Mouse (Mus musculus) embryo, embryonic 11.5 days (tissue): Measurements from ENCODE around the gene Bckdhb.
"Not testable (repeated sequence)": the region's sequence is repeated elsewhere in the genome, so short reads cannot be mapped to it uniquely, and the experiment has no call there.

ENCODE experiments used
- DNase-seq: peaks from one replicate; pipeline ENCODE4 v3.0.0-alpha.2; 2012; ENCODE audit warnings: low read depth, low spot score

Bckdhb gene

DNA sequence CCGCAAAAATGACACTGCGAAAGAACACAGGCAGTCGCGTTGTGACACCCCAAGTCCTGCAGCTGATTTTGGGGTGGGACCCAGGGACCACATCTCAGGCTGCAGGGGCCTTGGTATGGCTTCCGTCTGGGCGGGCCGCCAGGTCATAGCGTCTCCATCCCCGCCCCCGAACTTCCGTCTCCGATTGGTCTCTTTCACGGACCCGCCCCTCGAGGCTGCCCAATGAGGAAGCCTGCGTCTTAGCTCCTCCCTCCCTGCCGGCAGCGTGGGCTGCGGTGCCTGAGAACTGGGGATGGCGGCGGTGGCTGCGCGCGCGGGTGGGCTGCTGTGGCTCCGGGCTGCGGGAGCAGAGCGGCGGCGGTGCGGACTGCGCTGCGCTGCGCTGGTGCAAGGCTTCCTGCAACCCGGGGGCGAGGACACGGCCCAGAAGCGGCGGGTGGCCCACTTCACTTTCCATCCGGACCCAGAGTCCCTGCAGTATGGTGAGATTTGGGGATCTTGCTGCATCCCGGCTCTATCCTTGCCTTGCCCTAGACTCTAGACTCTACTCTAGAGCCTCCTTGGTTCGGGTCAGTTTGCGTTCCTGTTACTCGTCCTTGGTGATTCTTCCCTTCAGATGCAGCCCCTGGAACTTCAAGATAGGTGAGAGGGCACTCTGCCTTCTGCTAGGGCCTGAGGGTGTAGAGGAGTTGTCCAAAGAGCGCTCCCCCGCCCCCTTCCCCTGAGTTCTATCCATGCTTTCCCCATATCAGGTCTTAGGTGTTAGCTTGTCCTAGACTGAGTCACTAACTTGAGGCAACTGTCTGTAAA lies at the start of gene Bckdhb:
TSS of gene Bckdhb (plus strand) at position 268 of the 810 bp plus-strand sequence.
- peak; percentile 90 for DNase-seq

DNA sequence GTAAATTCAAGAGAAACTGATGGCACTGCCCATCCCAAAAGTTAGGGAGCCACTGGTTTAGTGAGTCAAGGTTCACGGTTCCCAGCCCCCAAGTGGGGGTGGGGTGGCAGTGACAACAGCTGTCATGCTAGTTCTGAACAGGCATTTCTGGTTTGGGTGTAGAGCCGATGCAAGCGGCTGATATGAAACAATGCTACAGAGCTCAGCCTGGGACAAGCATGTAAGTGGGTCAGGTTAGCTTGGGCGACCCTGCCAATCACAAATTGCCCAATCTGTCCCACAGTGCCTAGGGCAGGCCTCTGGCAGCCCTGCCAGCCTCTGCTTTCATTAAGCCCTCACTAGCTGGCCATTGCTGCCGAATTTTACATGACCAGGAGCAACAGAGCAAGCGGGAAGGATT lies 42.8 kb upstream of the Bckdhb start:
- no peak for DNase-seq

DNA sequence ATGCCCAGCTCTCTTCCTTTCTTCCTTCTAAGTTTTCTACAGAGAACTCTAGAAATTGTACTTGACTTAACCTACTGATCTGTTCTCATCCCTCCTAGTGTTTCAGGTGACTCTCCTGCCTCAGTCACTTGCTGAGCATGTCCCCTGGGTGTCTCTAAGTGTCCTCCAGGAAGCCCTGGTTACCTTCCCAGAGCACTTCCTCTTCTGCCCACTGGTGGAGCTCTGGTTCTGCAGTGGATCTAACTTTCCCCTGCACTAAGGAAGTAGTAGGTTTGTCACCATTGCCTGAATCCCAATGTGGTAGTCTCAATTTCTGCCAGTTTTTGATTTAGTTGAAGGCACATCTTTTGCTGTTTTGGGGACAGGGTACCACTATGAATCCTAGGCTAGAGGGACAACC lies 38.8 kb upstream of the Bckdhb start:
- DNase-seq: no peak

DNA sequence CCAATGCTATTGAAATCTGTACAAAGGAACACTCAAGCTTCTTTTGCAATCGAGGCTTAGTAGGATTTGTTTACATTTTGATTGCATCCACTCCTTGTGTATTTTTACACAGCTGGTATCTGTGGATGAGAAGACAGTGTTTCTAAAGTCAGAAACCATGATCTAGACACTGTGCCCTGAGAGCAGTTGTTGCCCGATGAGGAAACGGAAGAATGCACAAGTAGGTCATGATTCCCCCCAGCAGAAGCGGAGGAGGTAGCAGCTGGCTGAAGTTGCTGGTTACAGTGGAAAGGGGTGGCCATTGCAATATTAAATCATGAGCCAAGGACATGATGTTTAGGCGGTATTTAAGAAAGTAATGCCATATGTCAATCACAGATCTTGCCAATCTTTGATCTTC lies 36.7 kb upstream of the Bckdhb start:
- DNase-seq: no peak

DNA sequence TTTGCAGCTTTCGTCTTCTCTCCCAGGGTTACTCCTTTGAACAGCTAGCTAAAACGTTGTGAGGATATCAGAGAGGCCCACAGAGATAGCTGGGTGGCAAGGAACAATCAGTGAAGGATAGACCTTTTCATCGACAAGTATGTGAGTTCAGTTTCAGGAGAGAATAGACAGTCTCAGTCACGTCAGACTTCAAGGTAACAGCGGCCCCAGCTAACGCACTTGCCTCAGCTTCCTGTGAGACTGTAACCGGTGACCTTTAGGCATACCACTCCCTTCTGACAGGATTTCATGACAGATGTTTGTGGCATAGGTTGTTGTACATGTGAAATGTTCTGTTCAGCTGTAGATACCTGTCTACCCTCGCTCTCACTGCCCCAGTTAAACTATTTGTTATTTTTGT lies 31.9 kb upstream of the Bckdhb start:
- DNase-seq: no peak

DNA sequence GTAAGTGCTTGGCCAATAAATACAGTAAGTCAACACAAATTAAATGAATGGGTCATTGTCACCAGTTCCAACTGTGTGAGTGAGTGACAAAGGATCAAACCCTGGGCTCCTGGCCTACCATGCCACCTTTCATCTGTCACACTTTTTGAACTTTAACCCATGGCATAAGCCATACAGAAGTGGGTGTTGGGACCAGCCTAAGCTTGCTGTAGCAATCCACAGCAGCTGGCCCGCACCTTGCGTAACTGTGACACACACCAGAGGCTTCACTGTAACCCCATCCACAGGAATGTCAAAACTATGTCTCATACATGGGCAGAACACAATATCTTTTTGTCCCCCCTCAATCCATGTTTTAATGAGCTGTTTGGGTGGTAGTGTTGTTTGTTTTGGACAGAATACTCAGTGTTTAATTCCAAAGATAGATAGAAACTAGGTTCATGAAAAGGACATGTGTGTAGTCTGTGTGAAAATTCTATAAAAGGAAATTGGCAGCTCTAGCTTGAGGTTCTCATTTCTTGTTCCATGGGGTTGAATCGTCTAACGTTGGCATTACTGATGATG lies 31.1 kb upstream of the Bckdhb start:
- DNase-seq: no peak

DNA sequence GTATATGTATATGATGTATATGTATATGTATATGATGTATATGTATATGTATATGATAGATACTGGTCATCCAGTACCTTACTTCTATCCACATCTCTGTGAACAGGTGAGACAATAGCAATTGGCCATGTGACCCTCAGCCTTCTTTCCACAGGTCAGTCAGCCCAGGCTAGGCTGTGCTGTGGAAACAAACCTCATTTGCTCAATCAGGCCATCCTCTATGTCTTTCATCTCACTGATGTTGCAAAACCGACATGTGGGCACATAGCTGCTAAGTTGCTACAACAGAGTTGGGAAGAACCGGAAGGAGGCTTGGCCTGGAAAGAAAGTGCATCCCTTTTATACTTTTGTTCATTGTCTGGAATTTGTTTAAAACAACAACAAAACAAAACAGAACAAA lies 22.9 kb upstream of the Bckdhb start:
- DNase-seq: no peak

DNA sequence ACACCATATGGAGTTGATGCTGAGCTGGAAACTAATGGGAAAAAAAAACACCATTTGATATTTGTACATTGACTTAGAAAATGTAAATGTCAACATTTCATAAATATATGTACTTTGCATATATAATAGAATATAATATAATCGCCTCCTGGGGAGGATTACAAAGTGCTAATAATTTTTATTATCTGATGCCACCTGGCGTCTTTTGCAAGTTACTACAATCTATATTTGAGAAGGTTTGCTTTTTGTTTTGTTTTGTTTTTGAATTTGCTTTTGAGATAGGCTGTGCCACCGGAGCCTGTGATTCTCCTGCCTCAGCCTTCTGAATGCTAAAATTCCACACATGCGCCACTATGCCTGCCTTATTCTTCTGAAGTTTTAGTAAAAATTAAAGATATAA lies 19.1 kb upstream of the Bckdhb start:
- no peak for DNase-seq

DNA sequence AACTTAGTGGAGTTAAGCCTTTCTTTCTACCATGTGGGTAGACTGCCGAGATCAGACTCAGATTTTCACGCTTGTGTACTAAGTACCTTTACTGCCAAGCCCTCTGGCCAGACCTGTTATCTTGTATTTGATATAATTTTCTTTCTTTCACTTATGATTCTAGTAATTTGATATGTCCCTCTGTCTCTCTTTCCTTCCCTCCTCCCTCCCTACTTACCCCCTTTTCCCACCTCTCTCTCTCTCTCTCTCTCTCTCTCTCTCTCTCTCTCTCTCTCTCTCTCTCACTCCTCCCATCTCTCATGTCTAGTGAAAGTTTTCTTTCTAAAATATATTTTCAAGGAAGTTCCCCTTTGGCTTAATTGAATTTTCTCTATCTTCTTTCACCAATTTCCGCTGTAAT lies 17.9 kb upstream of the Bckdhb start:
- no peak for DNase-seq

DNA sequence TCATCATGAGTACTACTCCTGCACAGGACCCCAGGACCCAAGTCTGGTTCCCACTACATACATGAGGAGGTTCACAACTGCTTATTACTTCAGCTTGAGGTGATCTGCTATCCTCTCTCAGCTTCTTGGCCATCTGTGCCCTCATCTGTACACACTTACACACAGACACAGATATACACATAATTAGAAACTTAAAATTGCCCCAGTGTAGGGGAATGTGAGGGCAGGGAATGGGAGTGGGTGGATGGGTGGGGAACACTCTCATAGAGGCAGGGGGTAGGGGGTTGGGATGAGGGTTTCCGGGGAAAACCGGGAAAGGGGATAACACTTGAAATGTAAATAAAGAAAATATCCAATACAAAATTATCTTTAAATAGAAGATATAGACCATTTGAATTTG lies 15.1 kb upstream of the Bckdhb start:
- no peak for DNase-seq

DNA sequence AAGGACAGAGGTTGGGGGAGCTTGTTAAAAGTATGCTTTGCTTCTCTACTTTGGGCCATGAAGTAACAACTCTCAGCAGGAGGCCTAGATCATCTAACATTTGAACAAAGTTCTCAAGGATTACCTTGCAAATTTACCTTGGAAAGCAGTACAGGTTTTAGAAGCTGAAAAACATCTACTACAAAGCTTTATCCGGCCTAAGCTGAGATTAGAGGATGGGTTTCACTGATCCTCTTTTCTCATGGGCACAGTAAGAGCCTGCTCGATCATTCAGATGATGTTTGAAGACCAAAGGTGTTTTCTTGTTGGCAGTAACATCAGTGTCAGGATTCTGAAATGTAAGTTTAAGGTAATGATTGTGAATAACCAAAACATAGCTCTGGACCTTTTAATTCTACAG lies 14.0 kb upstream of the Bckdhb start:
- no peak for DNase-seq

DNA sequence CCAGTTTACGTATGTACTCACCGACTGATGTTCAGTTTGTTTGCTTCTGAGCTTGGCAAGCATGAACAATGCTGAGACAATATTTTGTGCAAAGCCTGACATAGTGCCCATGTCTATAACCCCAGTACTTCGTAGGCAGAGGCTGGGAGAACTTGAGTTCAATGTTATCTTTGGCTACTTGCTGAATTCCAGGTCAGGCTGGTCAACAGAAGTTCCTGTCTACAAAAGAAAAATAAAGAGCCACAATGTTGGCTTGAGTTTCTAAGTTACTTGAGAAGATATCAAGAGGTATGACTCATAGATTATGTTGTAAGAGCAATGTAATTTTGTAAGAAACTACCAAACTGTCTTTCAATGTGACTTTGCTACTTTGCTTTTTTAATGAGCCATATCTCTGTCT lies 2.9 kb upstream of the Bckdhb start:
- no peak for DNase-seq

DNA sequence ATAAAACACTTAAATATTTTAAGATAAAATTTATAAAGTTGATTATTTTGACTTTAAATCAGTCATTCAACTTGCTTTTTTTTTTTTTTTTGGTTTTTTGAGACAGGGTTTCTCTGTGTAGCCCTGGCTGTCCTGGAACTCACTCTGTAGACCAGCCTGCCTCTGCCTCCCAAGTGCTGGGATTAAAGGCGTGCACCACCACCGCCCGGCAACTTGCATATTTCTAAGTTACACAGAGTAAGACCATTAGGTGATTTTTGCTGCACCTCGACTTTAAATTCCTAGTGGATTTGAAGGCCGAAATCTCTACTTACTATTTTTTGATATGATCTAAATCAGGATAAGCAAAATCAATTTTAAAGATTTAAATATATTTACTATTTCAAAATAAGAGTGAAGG lies 589 bp upstream of the Bckdhb start:
- no peak for DNase-seq

DNA sequence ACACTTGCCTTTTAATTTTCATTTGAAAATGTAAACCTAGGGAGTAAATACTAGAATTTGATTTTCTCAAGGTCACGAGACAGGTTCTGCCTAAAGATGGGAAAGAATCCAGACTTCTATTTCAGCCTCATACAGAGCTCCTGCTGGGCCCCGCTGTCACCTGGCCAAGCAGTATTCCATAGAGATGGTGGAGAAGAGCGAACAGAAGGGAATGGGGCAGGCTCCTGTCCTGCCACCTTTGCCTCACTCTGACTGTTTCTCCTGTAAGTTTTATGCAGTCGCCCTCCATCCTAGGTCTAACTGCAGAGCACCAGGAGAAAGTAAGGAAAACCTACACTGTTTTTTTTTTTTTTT lies 720 bp downstream of the Bckdhb start:
- no peak for DNase-seq

DNA sequence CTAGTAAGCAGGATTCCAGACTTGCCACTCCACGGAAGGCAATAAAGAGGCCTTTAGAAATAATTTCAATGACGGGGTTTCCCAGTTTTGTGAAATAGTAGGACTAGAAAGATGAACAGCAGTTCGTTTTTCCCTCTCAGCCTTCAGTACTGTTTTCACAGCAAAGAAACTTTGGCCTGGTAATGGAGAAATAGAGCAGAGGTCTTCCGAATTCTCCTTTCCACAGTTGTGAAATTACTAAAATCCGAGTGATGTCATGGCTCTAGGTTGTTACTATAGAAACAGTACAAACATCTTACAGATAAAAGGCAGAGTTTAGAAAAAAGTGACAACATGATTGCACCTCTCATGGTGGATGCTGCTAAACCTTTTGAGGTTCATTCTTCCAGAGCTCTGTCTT lies 1.4 kb downstream of the Bckdhb start:
- DNase-seq: no peak

DNA sequence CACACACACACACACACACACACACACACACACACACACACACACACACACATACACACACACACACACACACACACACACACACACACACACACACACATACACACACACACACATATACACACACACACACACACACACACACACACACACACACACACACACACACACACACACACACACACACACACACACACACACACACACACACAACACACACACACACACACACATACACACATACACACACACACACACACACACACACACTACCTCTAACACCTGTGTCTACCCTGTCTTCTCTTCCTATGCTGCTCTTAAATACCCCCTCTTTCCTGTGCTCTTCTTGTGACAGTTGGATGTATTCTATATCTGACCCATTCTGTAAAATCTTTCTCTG lies 14.6 kb downstream of the Bckdhb start:
- DNase-seq: not testable (repeated sequence)

DNA sequence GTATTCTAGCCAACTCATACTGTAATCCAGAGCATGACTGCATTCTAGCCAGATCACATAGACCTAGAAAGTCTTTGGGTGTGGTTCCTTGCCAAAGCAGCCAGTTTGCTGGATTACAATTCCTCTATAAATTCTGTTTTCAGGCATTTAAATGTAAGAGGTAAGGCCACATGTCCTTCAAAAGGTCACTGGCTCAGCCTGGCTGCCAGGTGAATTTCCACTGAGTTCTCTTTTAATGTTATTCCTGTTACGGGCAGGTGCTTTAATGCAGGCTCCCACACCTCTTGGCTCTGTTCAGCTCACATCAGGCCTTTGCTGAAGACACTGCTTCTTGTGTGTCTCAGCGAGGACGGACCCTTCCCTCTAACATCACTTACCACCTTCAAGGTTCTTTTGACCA lies 15.1 kb downstream of the Bckdhb start:
- no peak for DNase-seq

DNA sequence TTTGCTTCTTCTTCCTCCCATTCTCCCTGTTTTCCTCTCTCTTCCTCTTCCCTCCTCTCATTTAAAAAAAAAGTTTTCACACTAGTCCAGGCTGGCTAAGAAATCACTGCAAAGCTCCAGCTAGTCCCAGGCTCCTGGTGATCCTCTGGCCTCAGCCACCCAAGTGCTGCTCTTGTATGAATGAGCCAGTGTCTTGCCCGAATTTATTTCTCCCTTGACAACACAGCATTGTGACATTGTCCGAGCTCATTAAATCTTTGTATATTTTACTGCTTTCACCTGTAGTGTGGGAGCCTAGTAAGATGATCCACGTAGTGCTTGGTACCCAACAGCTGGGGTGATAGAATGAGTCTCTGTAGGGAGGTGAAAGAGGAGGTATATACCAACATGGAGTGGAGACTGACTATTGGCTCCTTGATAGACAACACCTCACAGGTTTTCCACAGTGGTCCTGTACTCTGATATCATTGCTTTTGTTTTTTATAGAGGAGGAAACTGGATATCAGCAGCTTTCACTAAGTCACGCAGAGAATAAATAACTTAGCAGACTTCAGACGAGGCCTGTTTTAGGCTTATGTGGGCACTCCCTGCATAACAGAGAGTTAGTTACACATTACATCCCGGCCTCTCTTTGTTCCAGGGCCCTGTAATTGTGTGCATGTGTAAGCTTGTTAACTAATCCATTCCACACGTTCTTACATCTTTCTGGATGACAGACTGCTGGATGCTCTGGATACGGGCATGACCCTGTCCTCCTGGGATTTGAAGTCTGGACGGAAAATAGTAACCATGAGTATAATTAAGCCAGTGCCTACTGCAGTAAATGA lies 15.8 kb downstream of the Bckdhb start:
- DNase-seq: no peak

DNA sequence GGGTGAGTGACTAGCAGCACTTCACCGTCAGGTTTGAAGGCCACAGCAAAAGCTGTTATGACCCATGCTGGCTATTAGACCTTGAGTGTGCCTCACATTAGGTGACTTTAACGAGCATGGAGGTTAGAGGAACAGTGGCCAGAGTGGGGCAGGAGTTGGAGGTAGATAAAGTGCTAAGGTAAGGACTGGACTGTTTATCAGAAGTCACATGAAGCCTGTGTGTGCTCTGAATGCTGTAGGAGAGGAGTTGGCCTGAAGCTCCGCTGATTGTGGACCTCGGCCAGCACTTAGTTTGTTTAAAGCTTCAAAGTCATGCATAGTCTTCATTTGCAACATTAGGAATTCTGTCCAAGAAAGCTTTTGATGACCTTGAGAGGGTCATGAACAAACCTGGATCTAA lies 26.4 kb downstream of the Bckdhb start:
- DNase-seq: no peak

DNA sequence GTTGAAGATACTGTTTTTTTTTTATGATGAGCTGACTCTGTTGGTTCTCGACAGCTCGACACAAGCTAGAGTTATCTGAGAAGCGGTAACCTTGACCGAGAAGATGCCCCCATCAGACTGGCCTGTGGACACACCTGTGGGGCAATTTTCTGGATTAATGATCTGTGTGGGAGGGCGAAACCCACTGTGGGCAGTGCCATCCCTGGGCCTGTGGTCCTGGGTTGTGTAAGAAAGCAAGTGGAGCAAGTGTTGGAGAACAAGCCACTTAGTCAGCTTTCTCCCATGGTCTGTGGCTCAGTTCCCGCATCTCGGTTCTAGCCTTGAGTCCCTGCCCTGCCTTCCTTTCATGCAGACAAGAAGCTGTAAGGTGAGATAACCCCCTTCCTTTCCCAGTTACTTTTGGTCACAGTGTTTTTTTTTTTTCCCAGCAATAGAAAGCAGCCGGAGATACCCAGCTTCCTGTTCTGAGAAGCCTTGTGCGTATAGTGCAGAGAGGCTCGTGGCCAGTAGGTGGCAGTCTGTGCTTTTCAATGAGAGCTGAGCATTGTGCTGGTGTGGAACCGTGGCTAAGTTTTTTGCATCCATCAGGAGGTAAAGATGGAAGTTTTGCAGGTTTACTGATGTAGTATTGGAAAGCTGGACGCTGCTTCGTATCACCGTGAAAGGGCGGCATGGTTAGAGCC lies 31.8 kb downstream of the Bckdhb start:
- DNase-seq: peak; percentile 69

DNA sequence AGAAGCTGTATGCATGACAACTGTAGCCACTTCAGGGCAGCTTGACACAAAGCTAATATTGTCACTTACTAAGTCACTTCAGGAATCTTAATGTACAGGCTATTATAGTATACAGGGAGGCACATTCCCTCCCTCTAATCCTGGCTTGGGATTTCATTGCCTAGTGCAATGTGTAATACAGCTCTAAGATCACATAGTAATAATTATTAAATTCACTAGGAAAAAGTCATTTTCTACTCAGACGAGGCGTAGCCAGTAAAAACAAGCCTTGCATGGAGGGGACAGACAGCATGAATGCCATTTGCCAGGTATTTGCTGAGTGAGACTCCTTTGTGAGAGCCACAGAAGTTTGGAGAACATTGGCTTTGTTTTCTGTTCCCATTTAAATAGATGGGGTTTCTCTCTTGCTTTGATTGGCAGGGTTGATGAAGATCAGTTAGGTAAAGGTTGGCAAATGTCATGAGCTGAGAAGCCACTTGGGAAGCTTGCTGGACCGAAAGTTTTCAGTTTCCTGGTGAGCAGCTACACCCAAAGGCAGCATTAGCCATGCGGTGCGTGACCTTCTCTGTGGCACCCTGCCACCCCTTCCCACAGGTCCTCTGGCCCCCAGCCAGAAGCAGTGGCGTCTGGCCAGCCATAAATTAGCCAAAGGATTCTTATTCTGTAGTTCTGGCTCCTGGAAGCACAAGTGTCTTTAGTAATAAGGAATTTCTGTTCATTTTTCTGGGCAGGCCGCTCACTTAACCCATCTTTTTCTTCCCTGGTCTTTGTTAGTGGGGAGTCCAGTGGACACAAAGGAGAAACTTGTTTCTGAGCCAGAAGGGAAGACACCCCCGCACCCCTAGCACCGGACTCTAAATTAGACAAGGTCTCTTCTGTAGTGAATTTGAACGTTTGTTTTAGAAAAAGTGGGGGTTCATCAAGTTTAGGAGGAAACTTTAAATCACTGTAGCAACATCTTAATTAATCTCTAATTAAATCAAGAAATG lies 37.4 kb downstream of the Bckdhb start:
- no peak for DNase-seq
